Mouse (Mus musculus): ENCODE data around the gene Lgi4. TPM values are rescaled to one million over a fixed set of nuclear protein-coding genes. Genes with fewer than 3 reads are reported as not detected.

Lgi4 gene
- total and polyA plus RNA-seq, 3 experiments: not detected

GRCm38 (mm10) chr7:31116721-31117145, 57.6 kb downstream of the Lgi4 start:
- dilution Hi-C loops (cut with MboI; ENCODE audit: extremely low pct_ligation_motif_present, extremely low pct_unique_long_range_greater_than_20kb, low sequenced_read_pairs): no loop called here
- Histone ChIP-seq H3K27ac (ENCODE audit: insufficient read depth, low read depth) (no peak overlapping the region), H3K9me3 (replicated peaks; ENCODE audit: low read length) (no peaks in the 10 kb centered on the region)

GRCm38 (mm10) chr7:31117465-31117864, 58.3 kb downstream of the Lgi4 start:
- no peaks in the 10 kb centered on the region for H3K36me3 ChIP-seq (replicated peaks in 1 of 2; ENCODE audit: control insufficient read depth in 1 of 2, insufficient read depth in 1 of 2, low read length in 1 of 2)
- H3K4me1 ChIP-seq (ENCODE audit: control insufficient read depth in 1 of 2, insufficient read depth in 2 of 2): peaks cover 20 to 37% of the 10 kb centered on the region in 2 experiments
- no peaks in the 10 kb centered on the region for H3K9me3 ChIP-seq (replicated peaks; ENCODE audit: low read length)
- H3K79me2 ChIP-seq (replicated peaks; ENCODE audit: control insufficient read depth, extremely low read depth, insufficient read depth, poor library complexity, severe bottlenecking): no peaks in the 10 kb centered on the region
- no peak overlapping the region for H3K4me3 ChIP-seq (replicated peaks in 1 of 3; ENCODE audit: low read depth in 2 of 3, low read length in 2 of 3, poor library complexity in 1 of 3)
- H3K9ac ChIP-seq (ENCODE audit: insufficient read depth, low read depth): no peak overlapping the region
- dilution Hi-C loops (cut with MboI; ENCODE audit: extremely low pct_ligation_motif_present, extremely low pct_unique_long_range_greater_than_20kb, low sequenced_read_pairs) (no loop called here), in situ Hi-C loops (cut with MboI; ENCODE audit: low pct_ligation_motif_present, low pct_unique_long_range_greater_than_20kb, low sequenced_read_pairs) (no loop called here)
- DNase-seq (ENCODE audit: extremely low read depth): no peak
- TF ChIP-seq TCF12 (IDR thresholded peaks at IDR 0.05; ENCODE audit: low read depth, low read length): no peak
- TF ChIP-seq CTCF (conservative IDR thresholded peaks at IDR 0.05 in 1 of 2, IDR thresholded peaks at IDR 0.05 in 1 of 2; ENCODE audit: low read depth in 2 of 2, low read length in 2 of 2): no peak
- no peak for TF ChIP-seq TBP (conservative IDR thresholded peaks at IDR 0.05; ENCODE audit: low read depth, low read length)
- H3K27ac ChIP-seq (ENCODE audit: insufficient read depth, low read depth): no peak overlapping the region
- no peaks in the 10 kb centered on the region for H3K27me3 ChIP-seq (replicated peaks)
- H3K4me2 ChIP-seq (ENCODE audit: insufficient read depth, low read depth, poor library complexity, severe bottlenecking): no peak overlapping the region

More at GRCm38 (mm10) chr7:31116721-31117145, 57.6 kb downstream of the Lgi4 start:
- in situ Hi-C loops (cut with MboI; ENCODE audit: low pct_ligation_motif_present, low pct_unique_long_range_greater_than_20kb, low sequenced_read_pairs): no loop called here
- no peak for DNase-seq (ENCODE audit: extremely low read depth)
- Histone ChIP-seq H3K4me1 (ENCODE audit: control insufficient read depth in 1 of 2, insufficient read depth in 2 of 2) (peaks cover 24 to 42% of the 10 kb centered on the region in 2 experiments), H3K36me3 (replicated peaks in 1 of 2; ENCODE audit: control insufficient read depth in 1 of 2, insufficient read depth in 1 of 2, low read length in 1 of 2) (no peaks in the 10 kb centered on the region), H3K79me2 (replicated peaks; ENCODE audit: control insufficient read depth, extremely low read depth, insufficient read depth, poor library complexity, severe bottlenecking) (no peaks in the 10 kb centered on the region), H3K9ac (ENCODE audit: insufficient read depth, low read depth) (no peak overlapping the region), H3K27me3 (replicated peaks) (no peaks in the 10 kb centered on the region), H3K4me2 (ENCODE audit: insufficient read depth, low read depth, poor library complexity, severe bottlenecking) (no peak overlapping the region), H3K4me3 (replicated peaks in 1 of 3; ENCODE audit: low read depth in 2 of 3, low read length in 2 of 3, poor library complexity in 1 of 3) (no peak overlapping the region)
- TF ChIP-seq RCOR1 (conservative IDR thresholded peaks at IDR 0.05; ENCODE audit: low read depth, low read length) (no peak), USF1 (IDR thresholded peaks at IDR 0.05; ENCODE audit: low read depth, low read length) (no peak), JUN (IDR thresholded peaks at IDR 0.05; ENCODE audit: insufficient read depth, low read depth, low read length) (no peak), ZNF384 (IDR thresholded peaks at IDR 0.05; ENCODE audit: low read depth, low read length) (no peak), ETS1 (conservative IDR thresholded peaks at IDR 0.05; ENCODE audit: low read depth, low read length) (no peak), ZKSCAN1 (IDR thresholded peaks at IDR 0.05; ENCODE audit: borderline replicate concordance, low read depth, low read length) (no peak)

DNA sequence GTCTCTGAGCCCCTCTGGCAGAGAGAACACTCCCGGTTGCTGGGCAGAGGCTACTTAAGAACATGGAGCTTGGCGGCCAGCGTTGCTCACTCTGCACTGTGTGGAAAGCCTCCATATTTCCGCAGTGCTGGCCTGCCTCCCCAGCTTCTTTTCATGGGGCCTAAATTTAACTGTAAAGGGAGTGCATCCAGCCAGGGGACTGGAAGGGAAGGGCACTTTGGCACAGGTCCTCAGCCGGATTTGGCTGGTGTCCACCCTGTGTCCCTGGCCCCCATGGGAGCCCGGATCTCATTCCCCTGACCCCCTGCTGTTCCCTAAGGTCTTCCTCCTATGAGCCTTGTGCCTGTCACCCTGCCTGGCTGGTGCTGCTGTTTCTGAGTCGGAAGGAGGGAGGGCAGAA, 59.3 kb downstream of the Lgi4 start:
- dilution Hi-C loops (cut with MboI; ENCODE audit: extremely low pct_ligation_motif_present, extremely low pct_unique_long_range_greater_than_20kb, low sequenced_read_pairs): no loop called here
- no peak for TF ChIP-seq RAD21 (IDR thresholded peaks at IDR 0.05; ENCODE audit: low read depth, low read length)
- no peak for TF ChIP-seq MEF2A (IDR thresholded peaks at IDR 0.05; ENCODE audit: borderline replicate concordance, low read depth, low read length)
- no peak for TF ChIP-seq SMC3 (IDR thresholded peaks at IDR 0.05; ENCODE audit: low read depth, low read length)
- no peak for TF ChIP-seq SIN3A (IDR thresholded peaks at IDR 0.05; ENCODE audit: low read length)
- TF ChIP-seq CHD2 (IDR thresholded peaks at IDR 0.05; ENCODE audit: low read length): no peak
- TF ChIP-seq ZKSCAN1 (IDR thresholded peaks at IDR 0.05; ENCODE audit: borderline replicate concordance, low read depth, low read length): no peak
- TF ChIP-seq EP300 (IDR thresholded peaks at IDR 0.05; ENCODE audit: low read length): no peak
- TF ChIP-seq ELF1 (IDR thresholded peaks at IDR 0.05; ENCODE audit: low read depth, low read length): no peak
- no peak for TF ChIP-seq ZMIZ1 (IDR thresholded peaks at IDR 0.05; ENCODE audit: low read depth, low read length)
- no peak for TF ChIP-seq BHLHE40 (IDR thresholded peaks at IDR 0.05; ENCODE audit: low read depth, low read length)
- TF ChIP-seq E2F4 (IDR thresholded peaks at IDR 0.05; ENCODE audit: insufficient replicate concordance, low read depth, low read length): no peak
- no peak for TF ChIP-seq NELFE (IDR thresholded peaks at IDR 0.05; ENCODE audit: low read depth, low read length)
- no peak for TF ChIP-seq ZC3H11A (IDR thresholded peaks at IDR 0.05; ENCODE audit: low read depth, low read length)
- TF ChIP-seq HCFC1 (IDR thresholded peaks at IDR 0.05; ENCODE audit: low read depth, low read length): no peak
- TF ChIP-seq ZNF384 (IDR thresholded peaks at IDR 0.05; ENCODE audit: low read depth, low read length): no peak
- Histone ChIP-seq H3K79me2 (replicated peaks; ENCODE audit: control insufficient read depth, extremely low read depth, insufficient read depth, poor library complexity, severe bottlenecking) (no peaks in the 10 kb centered on the region), H3K27me3 (replicated peaks) (no peaks in the 10 kb centered on the region), H3K4me2 (ENCODE audit: insufficient read depth, low read depth, poor library complexity, severe bottlenecking) (no peak overlapping the region), H3K4me1 (ENCODE audit: control insufficient read depth in 1 of 2, insufficient read depth in 2 of 2) (peaks cover 17 to 33% of the 10 kb centered on the region in 2 experiments), H3K36me3 (replicated peaks in 1 of 2; ENCODE audit: control insufficient read depth in 1 of 2, insufficient read depth in 1 of 2, low read length in 1 of 2) (no peaks in the 10 kb centered on the region), H3K9me3 (replicated peaks; ENCODE audit: low read length) (no peaks in the 10 kb centered on the region), H3K9ac (ENCODE audit: insufficient read depth, low read depth) (no peak overlapping the region), H3K27ac (ENCODE audit: insufficient read depth, low read depth) (no peak overlapping the region), H3K4me3 (replicated peaks in 1 of 3; ENCODE audit: low read depth in 2 of 3, low read length in 2 of 3, poor library complexity in 1 of 3) (no peak overlapping the region)
- DNase-seq (ENCODE audit: extremely low read depth): no peak
- in situ Hi-C loops (cut with MboI; ENCODE audit: low pct_ligation_motif_present, low pct_unique_long_range_greater_than_20kb, low sequenced_read_pairs): no loop called here

Measured in CH12.LX (cell line).